Mouse (Mus musculus) forebrain, postnatal 0 days (tissue): ENCODE results near the gene Arl6ip1. TPM values are rescaled to one million over a fixed set of nuclear protein-coding genes. Genes with fewer than 3 reads are reported as not detected.
A peak's percentile ranks its signal among the peaks of the same experiment; 100 is the strongest.

ENCODE experiments used
- ATAC-seq: fragments of 200-750 bp; cut with Nextera tagmentation; 2 replicates; pipeline ENCODE4 v1.8.0; 2017; ENCODE audit warnings: mild to moderate bottlenecking, moderate library complexity
- DNase-seq: peaks from one replicate; pipeline ENCODE4 v3.0.0-alpha.2; 2015
- H3K27ac ChIP-seq: fragments of 300-500 bp; sonication (generic); 2 replicates; pipeline ENCODE4 v1.5.1; 2014; ENCODE audit warnings: low read depth, mild to moderate bottlenecking, antibody characterized with exemption, low read length, moderate library complexity, mixed read lengths
- H3K27me3 ChIP-seq: fragments of 300-500 bp; sonication (generic); 2 replicates; pipeline ENCODE4 v1.6.1; 2014; ENCODE audit warnings: mild to moderate bottlenecking, low read length, mixed read lengths; ENCODE audit not compliant: insufficient read depth
- H3K36me3 ChIP-seq: fragments of 300-500 bp; sonication (generic); 2 replicates; pipeline ENCODE4 v1.6.1; 2014; ENCODE audit warnings: mild to moderate bottlenecking, moderate library complexity; ENCODE audit not compliant: insufficient read depth
- H3K4me1 ChIP-seq: fragments of 300-500 bp; sonication (generic); 2 replicates; pipeline ENCODE4 v1.6.1; 2014; ENCODE audit warnings: antibody characterized with exemption; ENCODE audit not compliant: insufficient read depth
- H3K4me2 ChIP-seq: fragments of 300-500 bp; sonication (generic); 2 replicates; pipeline ENCODE4 v1.6.1; 2014; ENCODE audit warnings: low read depth, mild to moderate bottlenecking, moderate library complexity
- H3K4me3 ChIP-seq: fragments of 300-500 bp; sonication (generic); 2 replicates; pipeline ENCODE4 v1.5.1; 2014; ENCODE audit warnings: low read depth, low read length, mixed read lengths
- H3K9ac ChIP-seq: fragments of 300-500 bp; sonication (generic); 2 replicates; pipeline ENCODE4 v1.6.1; 2014; ENCODE audit warnings: mild to moderate bottlenecking
- H3K9me3 ChIP-seq: fragments of 300-500 bp; sonication (generic); 2 replicates; pipeline ENCODE4 v1.6.1; 2016; ENCODE audit warnings: low read length
- CTCF ChIP-seq: sonication (generic); IDR thresholded peaks from 2 replicates; pipeline ENCODE4 v1.5.1; 2016; ENCODE audit warnings: antibody characterized with exemption, control low read depth, low read depth
- WGBS: fragments of 180-500 bp; shearing (Covaris S2); extraction: QIAGEN DNeasy Blood & Tissue Kit; methylation state at CpG from one replicate; pipeline ENCODE4 v1.1.7; 2014; 5-methylcytosine and 5-hydroxymethylcytosine counted together
- polyA plus RNA-seq: library from polyadenylated mRNA; unstranded; fragments of >200 nt; fragmentation: Nextera tagmentation; extraction: Ambion mirVana; gene quantifications from 2 replicates; pipeline ENCODE4 v1.2.1, GENCODE M21; 2015
- total RNA-seq: library from RNA; depleted of rRNA; stranded (reverse); fragments of >200 nt; gene quantifications from 2 replicates; pipeline ENCODE4 v1.2.3, GENCODE M21; 2014

The Arl6ip1 gene
- total and polyA plus RNA-seq, 2 experiments from 2014 or later: 386 to 659 TPM

GRCm38 (mm10) chr7:118116787-118117538, 12.5 kb downstream of the Arl6ip1 start:
- H3K27ac ChIP-seq: no peak overlapping the region; the same call in 1 of the 2 replicates
- ATAC-seq: no peak

GRCm38 (mm10) chr7:118115877-118116568, 13.4 kb downstream of the Arl6ip1 start, which contains the start of gene Rps15a:
Rps15a (minus strand) TSS chr7:118116188.
- WGBS: under 1% methylated on average over 40 of the region's 40 CpGs
- peak; percentile 42 for TF ChIP-seq CTCF
- H3K4me2 ChIP-seq: peak within 1 kb of the TSS; percentile 86
- H3K27ac ChIP-seq: peak within 1 kb of the TSS; percentile 91
- no peaks in the 10 kb centered on the region for H3K9me3 ChIP-seq
- peak; percentile 92 for ATAC-seq
- DNase-seq: peak; percentile 97
- peaks cover 66% of the 10 kb centered on the region for H3K36me3 ChIP-seq
- H3K4me3 ChIP-seq: peak within 1 kb of the TSS; percentile 76
- peaks cover 26% of the 10 kb centered on the region for H3K4me1 ChIP-seq
- no peaks in the 10 kb centered on the region for H3K27me3 ChIP-seq
- peak within 1 kb of the TSS; percentile 89 for H3K9ac ChIP-seq

More at GRCm38 (mm10) chr7:118116787-118117538, 12.5 kb downstream of the Arl6ip1 start:
- no peak for DNase-seq
- Histone ChIP-seq H3K9ac (no peak overlapping the region), H3K9me3 (no peaks in the 10 kb centered on the region), H3K4me2 (peak overlapping the region; percentile 53), H3K4me1 (peaks cover 21% of the 10 kb centered on the region), H3K27me3 (no peaks in the 10 kb centered on the region), H3K4me3 (peak overlapping the region; percentile 76; the same call in 1 of the 2 replicates), H3K36me3 (peaks cover 58% of the 10 kb centered on the region)
- 16% methylated on average over 8 of the region's 8 CpGs for WGBS
- no peak for TF ChIP-seq CTCF

- Histone ChIP-seq H3K4me2 (peak overlapping the region; percentile 86), H3K4me1 (peaks cover 26% of the 10 kb centered on the region), H3K9ac (peak overlapping the region; percentile 89), H3K27me3 (no peaks in the 10 kb centered on the region), H3K36me3 (peaks cover 65% of the 10 kb centered on the region), H3K9me3 (no peaks in the 10 kb centered on the region), H3K4me3 (peak overlapping the region; percentile 76), H3K27ac (peak overlapping the region; percentile 91)
- WGBS: under 1% methylated on average over 20 of the region's 20 CpGs
- ATAC-seq (peak; percentile 59), DNase-seq (no peak)
- no peak for TF ChIP-seq CTCF
These were observed 14.0 kb downstream of the Arl6ip1 start for GRCm38 (mm10) chr7:118115533-118115876.

- ATAC-seq: no peak
- Histone ChIP-seq H3K36me3 (peaks cover 65% of the 10 kb centered on the region), H3K9ac (peak overlapping the region; percentile 25; the same call in 1 of the 2 replicates)
These were observed 15.7 kb downstream of the Arl6ip1 start for GRCm38 (mm10) chr7:118113541-118114297.

GRCm38 (mm10) chr7:118111128-118111527, 18.3 kb downstream of the Arl6ip1 start:
- DNase-seq (no peak), ATAC-seq (no peak)
- Histone ChIP-seq H3K27ac (no peak overlapping the region), H3K4me2 (0 out of 2 replicates have a peak overlapping the region, but pooled peaks have one; percentile 5), H3K9me3 (no peaks in the 10 kb centered on the region), H3K4me1 (peaks cover 26% of the 10 kb centered on the region), H3K4me3 (no peak overlapping the region), H3K36me3 (peaks cover 79% of the 10 kb centered on the region), H3K9ac (no peak overlapping the region), H3K27me3 (no peaks in the 10 kb centered on the region)
- 78% methylated on average over 3 of the region's 3 CpGs for WGBS
- no peak for TF ChIP-seq CTCF

More at GRCm38 (mm10) chr7:118113541-118114297, 15.7 kb downstream of the Arl6ip1 start:
- WGBS: 78% methylated on average over 5 of the region's 5 CpGs
- Histone ChIP-seq H3K9me3 (no peaks in the 10 kb centered on the region), H3K4me1 (peaks cover 26% of the 10 kb centered on the region), H3K27me3 (no peaks in the 10 kb centered on the region), H3K4me2 (peak overlapping the region; percentile 86), H3K27ac (no peak overlapping the region), H3K4me3 (0 out of 2 replicates have a peak overlapping the region, but pooled peaks have one; percentile 1)
- no peak for TF ChIP-seq CTCF
- DNase-seq: no peak

GRCm38 (mm10) chr7:118107671-118108070, 21.8 kb downstream of the Arl6ip1 start:
- H3K36me3 ChIP-seq: peaks cover 68% of the 10 kb centered on the region

More at GRCm38 (mm10) chr7:118107671-118108070, 21.8 kb downstream of the Arl6ip1 start:
- DNase-seq: no peak
- Histone ChIP-seq H3K4me2 (no peak overlapping the region), H3K4me1 (peaks cover 11% of the 10 kb centered on the region; the same call in 1 of the 2 replicates), H3K9me3 (no peaks in the 10 kb centered on the region), H3K27me3 (no peaks in the 10 kb centered on the region), H3K4me3 (no peak overlapping the region), H3K27ac (no peak overlapping the region), H3K9ac (no peak overlapping the region)
- WGBS: 52% methylated on average over 1 of the region's 1 CpGs
- no peak for ATAC-seq
- TF ChIP-seq CTCF: no peak
